Mouse (Mus musculus) gastrocnemius, postnatal 25 days (tissue): Measurements from ENCODE around the gene Cnbd2. TPM values are rescaled to one million over a fixed set of nuclear protein-coding genes. Genes with fewer than 3 reads are reported as not detected.
A peak's percentile ranks its signal among the peaks of the same experiment; 100 is the strongest.

ENCODE experiments used
- DNase-seq: peaks from one replicate; pipeline ENCODE4 v3.0.0; 2022
- total RNA-seq, 2 experiments: library from RNA; stranded (reverse); gene quantifications; 1 replicate in 1 of 2; 2 replicates in 1 of 2; pipeline ENCODE4 v1.2.3; 2021

The Cnbd2 gene
- total RNA-seq, 2 experiments from 2014 or later: 0.84 to 0.91 TPM

GRCm38 (mm10) chr2:156311841-156312291 is 233 bp upstream of the Cnbd2 start:
- DNase-seq: peak; percentile 51

GRCm38 (mm10) chr2:156313153-156313552 is 1.1 kb downstream of the Cnbd2 start:
- no peak for DNase-seq

- no peak for DNase-seq
Measured at GRCm38 (mm10) chr2:156314811-156315210, 2.7 kb downstream of the Cnbd2 start.

- no peak for DNase-seq
Measured at GRCm38 (mm10) chr2:156318491-156318890, 6.4 kb downstream of the Cnbd2 start.

- no peak for DNase-seq
Measured at GRCm38 (mm10) chr2:156321538-156321937, 9.4 kb downstream of the Cnbd2 start.

GRCm38 (mm10) chr2:156324116-156324588 is 12.1 kb downstream of the Cnbd2 start:
- DNase-seq: no peak

- DNase-seq: peak; percentile 27
Measured at GRCm38 (mm10) chr2:156324681-156325080, 12.6 kb downstream of the Cnbd2 start.

- DNase-seq: no peak
Measured at GRCm38 (mm10) chr2:156330681-156331080, 18.6 kb downstream of the Cnbd2 start.

GRCm38 (mm10) chr2:156331446-156331965 is 19.4 kb downstream of the Cnbd2 start:
- DNase-seq: no peak

- no peak for DNase-seq
Measured at GRCm38 (mm10) chr2:156340078-156340477, 28.0 kb downstream of the Cnbd2 start.

- DNase-seq: no peak
Measured at GRCm38 (mm10) chr2:156344775-156345532, 32.9 kb downstream of the Cnbd2 start.

GRCm38 (mm10) chr2:156348812-156349211 is 36.7 kb downstream of the Cnbd2 start:
- no peak for DNase-seq

- DNase-seq: no peak
Measured at GRCm38 (mm10) chr2:156349286-156349848, 37.3 kb downstream of the Cnbd2 start.

GRCm38 (mm10) chr2:156351243-156351642 is 39.1 kb downstream of the Cnbd2 start:
- DNase-seq: no peak

GRCm38 (mm10) chr2:156352413-156353165 is 40.5 kb downstream of the Cnbd2 start:
- DNase-seq: no peak

GRCm38 (mm10) chr2:156353265-156353692 is 41.2 kb downstream of the Cnbd2 start:
- DNase-seq: peak; percentile 52

- DNase-seq: no peak
Measured at GRCm38 (mm10) chr2:156356031-156356430, 43.9 kb downstream of the Cnbd2 start.

GRCm38 (mm10) chr2:156368465-156368864 is 56.4 kb downstream of the Cnbd2 start:
- DNase-seq: no peak

- DNase-seq: peak; percentile 37
Measured at GRCm38 (mm10) chr2:156370896-156371295, 58.8 kb downstream of the Cnbd2 start.

- DNase-seq: no peak
Measured at GRCm38 (mm10) chr2:156376956-156377355, 64.9 kb downstream of the Cnbd2 start.

- no peak for DNase-seq
Measured at GRCm38 (mm10) chr2:156379929-156380328, 67.8 kb downstream of the Cnbd2 start.

GRCm38 (mm10) chr2:156381350-156381749 is 69.3 kb downstream of the Cnbd2 start:
- DNase-seq: no peak
